Mouse (Mus musculus): Measurements from ENCODE around the gene Pdxdc1.

DNA sequence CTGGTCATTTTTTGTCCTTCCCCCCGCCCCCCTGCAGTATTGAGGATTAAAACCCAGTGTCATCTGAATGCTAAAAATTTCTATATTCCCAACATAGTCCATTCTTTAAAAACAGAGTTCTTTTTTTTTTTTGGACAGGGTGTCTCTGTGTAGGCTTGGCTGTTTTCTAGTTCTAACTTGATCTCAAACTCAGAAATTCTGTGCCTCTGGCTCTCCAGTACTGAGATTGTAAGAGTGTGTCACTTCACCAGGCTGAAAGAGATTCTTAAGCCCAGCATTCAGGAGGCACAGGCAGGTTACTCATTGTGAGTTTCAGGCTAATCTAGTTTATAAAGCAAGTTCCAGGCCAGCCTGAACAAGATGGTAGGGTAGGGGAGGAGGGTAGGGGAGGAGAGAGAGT is 56.3 kb downstream of the Pdxdc1 start:
- TF ChIP-seq CTCF (IDR thresholded peaks at IDR 0.05; ENCODE audit: low read depth, low read length) (no peak), TAL1 (conservative IDR thresholded peaks at IDR 0.05; ENCODE audit: low read depth, low read length) (no peak), GATA1 (IDR thresholded peaks at IDR 0.05; ENCODE audit: borderline replicate concordance, low read length) (no peak), POLR2AphosphoS5 (IDR thresholded peaks at IDR 0.05; ENCODE audit: insufficient replicate concordance, low read depth, low read length) (no peak)

Measured in G1E (cell line).